Mouse (Mus musculus) cerebellum, adult 2 months (tissue): Measurements from ENCODE around the gene Kifc5b.

Experiments used
- CTCF ChIP-seq: fragments of 200-500 bp; IDR thresholded peaks from 2 replicates; pipeline ENCODE4 v1.5.1; 2011; ENCODE audit warnings: low read depth, mild to moderate bottlenecking, control low read depth, low read length, moderate library complexity, borderline replicate concordance; ENCODE audit not compliant: insufficient read depth
- POLR2A ChIP-seq: fragments of 200-500 bp; IDR thresholded peaks from 2 replicates; pipeline ENCODE4 v1.6.1; 2011; ENCODE audit warnings: low read length, control low read depth, borderline replicate concordance; ENCODE audit not compliant: insufficient read depth

DNA sequence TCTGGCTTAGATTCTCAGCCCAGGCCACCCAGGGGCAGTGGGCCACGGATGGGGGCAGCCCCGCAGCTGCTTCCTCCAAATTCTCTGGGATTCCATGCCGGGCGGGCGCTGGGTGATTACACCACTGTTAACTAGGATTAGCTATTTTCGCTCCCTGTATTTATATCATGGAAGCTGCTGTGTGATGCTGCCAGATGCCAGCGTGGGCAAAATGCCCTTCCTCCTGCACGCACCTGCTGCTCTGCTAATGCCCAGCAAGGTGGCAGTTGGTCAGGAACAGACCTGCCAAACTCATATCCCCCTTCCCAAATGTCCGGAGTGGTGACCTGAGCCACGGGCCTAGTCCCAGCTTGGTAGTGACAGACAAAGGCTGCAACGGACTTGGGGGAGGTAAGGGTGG lies 42.3 kb upstream of the Kifc5b start:
- TF ChIP-seq CTCF (no peak), POLR2A (no peak)
